Mouse (Mus musculus): ENCODE measurements around the gene Smim13.
"Not testable (repeated sequence)": the region's sequence is repeated elsewhere in the genome, so short reads cannot be mapped to it uniquely, and the experiment has no call there.

Smim13 gene

GRCm38 (mm10) chr13:41249538-41250317 is at the start of gene Smim13:
Gene Smim13, plus strand, starts transcription at chr13:41249844.
- peak; percentile 95 for DNase-seq

DNA sequence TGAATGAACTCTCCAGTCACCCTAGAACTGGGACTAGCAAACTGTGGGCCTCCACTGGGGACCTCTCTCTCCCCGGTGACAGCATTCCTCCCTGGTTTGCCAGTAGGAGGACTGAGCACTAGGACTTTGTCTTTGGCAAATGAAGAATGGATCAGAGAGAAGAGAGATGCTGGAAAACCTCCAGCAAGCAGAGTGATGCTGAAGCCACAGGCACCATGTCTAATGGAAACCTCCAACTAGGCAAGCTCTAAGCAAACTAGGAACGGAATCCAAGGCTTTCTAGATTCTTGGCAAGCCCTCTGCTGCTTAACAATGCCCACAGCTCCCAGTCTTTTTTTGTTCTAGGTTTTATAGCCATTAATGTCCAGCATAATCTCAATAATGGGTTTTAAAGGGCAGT is 48.8 kb upstream of the Smim13 start:
- peak; percentile 10 for DNase-seq

- peak; percentile 7 for DNase-seq
Observed at GRCm38 (mm10) chr13:41203289-41203688, 46.4 kb upstream of the Smim13 start.

- DNase-seq: no peak
Observed at GRCm38 (mm10) chr13:41203691-41204090, 46.0 kb upstream of the Smim13 start.

- DNase-seq: not testable (repeated sequence)
Observed at GRCm38 (mm10) chr13:41205568-41205967, 44.1 kb upstream of the Smim13 start.

- DNase-seq: no peak
Observed at GRCm38 (mm10) chr13:41206241-41206640, 43.4 kb upstream of the Smim13 start.

GRCm38 (mm10) chr13:41211276-41211675 is 38.4 kb upstream of the Smim13 start:
- no peak for DNase-seq

DNA sequence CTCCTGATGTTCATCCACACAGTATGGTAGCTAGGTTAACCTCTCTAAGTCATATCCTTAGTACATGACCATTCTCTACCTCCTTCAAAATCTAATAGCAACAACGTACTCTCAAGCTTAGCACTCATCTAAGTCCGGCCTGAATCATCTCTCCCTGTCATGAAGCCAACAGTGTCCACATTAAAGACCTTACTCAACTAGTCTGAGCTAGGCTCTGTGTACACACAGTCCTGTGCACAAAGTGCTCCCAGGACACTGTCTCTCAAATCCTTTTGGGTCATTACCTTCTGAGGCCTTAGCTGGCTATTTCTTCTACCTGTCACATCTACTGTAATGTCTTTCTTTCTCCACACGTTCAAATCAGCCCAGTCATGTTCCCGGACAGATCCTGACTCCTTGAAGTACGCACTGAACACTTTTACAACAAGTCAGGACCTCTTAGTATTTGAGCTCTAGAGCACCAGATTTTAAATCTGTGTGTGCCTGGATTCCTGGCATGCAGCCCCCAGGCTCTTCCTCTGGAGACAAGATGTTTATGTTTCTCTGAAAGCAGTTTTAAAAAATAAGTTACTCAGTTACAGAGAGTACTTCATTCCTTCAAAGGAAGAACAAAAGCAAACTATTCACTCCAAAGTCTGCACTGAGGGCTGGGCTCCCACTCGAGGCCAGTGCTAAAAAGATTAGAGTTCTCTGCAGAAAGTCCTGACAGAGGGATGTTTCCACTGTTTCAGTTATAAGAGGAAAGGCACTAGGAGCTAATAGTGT is 36.9 kb upstream of the Smim13 start:
- no peak for DNase-seq

- no peak for DNase-seq
Observed at GRCm38 (mm10) chr13:41215669-41216068, 34.0 kb upstream of the Smim13 start.

DNA sequence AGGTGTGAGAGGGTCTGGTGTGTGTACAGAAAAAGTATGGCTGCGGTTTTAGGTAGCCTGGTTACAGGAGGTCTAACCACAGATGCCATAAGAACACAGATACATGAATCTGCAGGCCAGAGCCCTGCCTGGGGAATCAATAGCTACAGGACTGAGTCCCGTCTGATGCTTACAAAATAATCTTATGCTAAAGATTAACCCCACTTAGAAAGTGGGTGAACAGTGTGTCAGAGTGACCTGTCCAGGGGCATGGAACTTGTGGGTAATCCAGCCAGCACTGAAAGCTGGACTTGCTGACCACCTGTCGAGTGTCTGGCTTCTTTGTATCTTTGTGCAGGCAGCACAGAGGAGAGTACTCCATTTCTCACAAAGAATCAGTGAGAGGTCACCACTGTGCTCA is 33.4 kb upstream of the Smim13 start:
- DNase-seq: no peak

- DNase-seq: no peak
Observed at GRCm38 (mm10) chr13:41219056-41219455, 30.6 kb upstream of the Smim13 start.

DNA sequence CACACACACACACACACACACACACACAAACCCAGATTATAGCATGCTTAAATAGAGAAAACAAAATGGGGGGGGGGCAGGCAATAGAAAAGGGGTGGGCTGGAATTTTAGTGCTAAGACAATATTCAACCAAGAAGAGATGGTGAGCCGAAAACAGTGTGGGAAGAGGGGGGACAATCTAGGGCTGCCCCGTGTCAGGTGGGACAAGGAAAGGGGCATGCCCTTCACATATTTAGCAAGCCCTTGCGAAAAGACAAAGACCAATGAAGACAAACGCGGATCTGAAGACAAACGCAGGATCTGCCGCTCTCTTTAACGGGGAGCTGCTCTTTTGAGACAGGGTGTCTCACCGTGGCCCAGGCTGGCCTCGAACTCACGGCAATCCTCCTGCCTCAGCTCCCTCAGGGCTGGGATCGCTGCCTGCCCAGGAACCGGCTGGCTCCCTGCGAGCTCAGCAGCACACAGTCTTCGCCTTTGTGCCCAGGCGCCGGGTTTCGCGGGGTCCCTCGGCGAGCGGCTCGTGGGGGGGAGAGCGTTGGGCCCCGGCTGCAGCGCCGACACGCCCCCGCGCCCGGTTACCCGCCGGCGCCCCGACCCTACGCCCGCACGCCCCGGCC is 29.8 kb upstream of the Smim13 start:
- DNase-seq: peak; percentile 29

DNA sequence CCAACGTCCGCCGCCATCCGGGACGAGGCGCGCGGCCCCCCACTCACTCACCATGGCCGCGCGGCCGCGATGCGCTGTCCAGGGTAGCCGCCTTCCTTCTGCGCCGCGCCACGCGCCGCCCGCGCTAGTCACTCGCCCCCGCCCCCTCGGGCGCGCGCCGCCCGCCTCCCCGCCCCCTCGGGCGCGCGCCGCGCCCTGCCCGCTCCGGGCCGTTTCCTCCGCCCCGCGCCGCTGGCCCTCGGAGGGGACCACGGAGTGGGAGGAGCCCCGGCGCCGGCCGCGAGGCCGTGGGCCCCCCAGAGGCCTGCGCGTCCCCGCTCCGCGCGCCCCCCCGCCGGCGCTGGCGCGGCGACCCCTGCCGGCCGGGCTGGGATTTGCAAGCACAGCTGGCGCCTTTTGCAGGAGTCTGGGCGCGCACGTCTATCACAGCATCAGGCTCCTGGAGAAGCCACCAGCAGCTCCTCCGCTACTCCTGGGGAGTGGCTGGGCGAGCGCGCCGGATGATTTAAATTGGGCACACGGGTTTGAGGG is 29.3 kb upstream of the Smim13 start, which contains the start of gene Elovl2:
TSS of gene Elovl2 (minus strand) at position 102 of the 531 bp plus-strand sequence.
- peak; percentile 32 for DNase-seq

GRCm38 (mm10) chr13:41226513-41226912 is 23.1 kb upstream of the Smim13 start:
- no peak for DNase-seq

DNA sequence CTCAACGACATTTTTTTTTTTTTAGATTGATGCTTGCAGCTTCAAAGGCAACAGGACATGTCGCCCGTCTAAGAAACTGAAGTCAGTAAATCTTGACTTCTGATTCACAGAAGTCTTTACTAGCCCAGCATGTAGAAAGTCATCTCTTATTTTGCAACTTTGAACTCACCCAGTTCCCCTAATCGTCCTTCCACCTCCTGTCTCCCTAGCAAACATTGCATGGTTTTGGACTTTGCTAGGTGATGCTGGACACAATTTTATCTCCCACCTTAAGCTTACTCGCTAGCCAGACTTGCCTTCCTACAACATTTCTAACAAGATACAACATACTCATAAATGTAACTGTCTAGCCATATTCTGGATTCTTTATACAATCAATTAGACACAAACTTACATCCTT is 21.6 kb upstream of the Smim13 start:
- DNase-seq: no peak

DNA sequence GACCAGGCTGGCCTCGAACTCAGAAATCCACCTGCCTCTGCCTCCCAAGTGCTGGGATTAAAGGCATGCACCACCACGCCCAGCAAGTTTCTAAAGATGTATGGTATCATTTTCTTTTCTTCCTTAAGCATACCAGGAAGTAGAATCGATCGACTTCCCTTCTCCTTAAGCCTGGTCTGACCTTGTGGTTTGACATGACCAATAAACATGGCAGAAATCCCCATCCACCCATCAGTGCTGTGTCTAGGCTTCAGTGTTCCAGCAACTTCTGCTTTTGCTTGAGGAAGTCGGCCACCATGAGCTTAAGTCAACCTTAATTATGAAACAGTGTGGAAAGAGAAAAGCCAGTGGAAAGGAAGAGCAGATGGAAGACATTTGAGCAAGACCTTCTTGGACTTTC is 19.4 kb upstream of the Smim13 start:
- no peak for DNase-seq

GRCm38 (mm10) chr13:41231389-41231983 is 18.2 kb upstream of the Smim13 start:
- no peak for DNase-seq

GRCm38 (mm10) chr13:41232209-41232608 is 17.4 kb upstream of the Smim13 start:
- DNase-seq: no peak

DNA sequence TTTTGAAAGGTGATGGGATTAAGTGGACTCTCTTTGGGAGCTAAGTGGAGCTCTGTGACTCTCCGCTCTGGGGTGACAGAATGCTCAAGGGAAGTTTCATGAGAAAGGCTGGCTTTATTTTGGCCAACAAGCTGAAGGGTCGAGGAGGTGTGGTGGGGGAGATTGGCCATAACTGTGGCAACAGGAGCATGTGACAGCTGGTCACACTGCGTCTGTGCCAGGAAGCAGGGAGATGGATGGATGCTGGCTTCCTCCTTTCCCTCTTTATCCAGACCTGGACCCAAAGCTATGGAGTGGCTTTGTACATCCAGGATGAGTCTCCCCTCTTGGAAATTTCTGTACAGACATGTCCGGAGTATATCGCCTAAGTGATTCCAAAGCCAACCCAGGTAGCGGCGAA is 16.4 kb upstream of the Smim13 start:
- no peak for DNase-seq

DNA sequence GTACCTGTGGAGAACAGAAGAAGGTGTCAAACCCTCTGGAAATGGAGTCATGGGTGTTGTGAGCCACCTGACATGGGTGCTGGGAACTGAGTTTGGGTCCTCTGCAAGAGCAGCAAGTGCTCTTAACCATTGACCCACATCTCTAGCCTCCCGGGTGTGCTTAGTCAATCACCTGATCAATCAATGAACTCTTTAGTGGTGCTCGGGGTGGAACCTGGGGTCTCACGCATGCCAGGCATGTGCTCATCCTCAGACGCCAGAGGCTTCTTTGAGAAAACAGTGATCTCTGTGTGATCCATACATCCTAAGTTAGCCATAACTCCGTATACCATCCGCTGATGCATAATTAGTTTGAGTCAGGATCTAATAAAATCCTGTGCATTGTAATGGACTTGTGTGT is 14.5 kb upstream of the Smim13 start:
- no peak for DNase-seq

DNA sequence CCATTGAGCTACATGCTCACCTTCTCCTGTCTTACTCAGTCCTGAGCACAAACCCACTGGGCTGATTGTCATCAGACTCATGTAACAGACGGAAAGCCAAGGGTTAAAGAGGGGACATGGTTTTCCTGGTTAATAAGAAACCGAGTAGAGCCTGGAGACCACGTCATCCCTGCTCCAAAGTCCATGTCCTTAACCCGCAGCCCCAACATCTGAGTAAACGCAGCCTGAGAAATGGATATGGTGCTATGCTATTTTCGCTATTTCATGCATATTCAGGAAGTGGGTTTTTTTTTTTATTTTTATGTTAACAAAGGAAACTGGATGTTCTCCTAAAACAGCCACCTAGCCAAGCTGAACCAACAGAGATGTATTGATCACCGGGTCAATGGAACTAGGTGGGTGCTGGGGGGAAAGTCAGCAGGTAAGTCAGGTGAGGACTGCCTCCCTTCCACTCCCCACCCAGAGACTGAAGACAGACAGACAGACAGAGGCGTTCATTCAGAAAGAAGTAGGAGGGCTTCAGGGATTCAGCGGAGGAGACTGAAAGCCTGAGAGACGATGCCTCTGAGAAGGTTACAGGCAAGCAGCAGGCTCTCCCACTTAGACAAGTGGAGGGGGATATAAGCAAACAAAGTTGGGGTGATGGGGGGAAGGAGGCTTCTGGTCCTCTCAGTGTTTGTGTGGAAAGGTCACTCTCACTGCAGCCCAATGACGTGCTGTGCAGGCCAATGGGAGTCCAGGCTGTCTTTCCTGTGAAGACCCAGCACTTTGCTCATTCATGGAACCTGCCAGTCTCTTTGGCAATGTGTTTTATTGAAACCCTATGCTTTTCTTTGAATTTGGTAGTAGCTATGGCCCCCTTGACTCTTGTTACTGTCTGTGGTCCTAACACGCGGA is 13.6 kb upstream of the Smim13 start:
- no peak for DNase-seq

Measured in cerebellum, adult 9-11 months (tissue).